In genomic region chr14:93890519-93891370, GRCm38 (mm10) we compare ENCODE assay signal across 8 mouse cellular contexts. TPM values are rescaled to one million over a fixed set of nuclear protein-coding genes. Genes with fewer than 3 reads are reported as not detected.
A peak's percentile ranks its signal among the peaks of the same experiment; 100 is the strongest.
DNase-seq lines count a peak whose midpoint lies in the region; ATAC-seq lines count a peak whose summit lies in the region.

Gene Pcdh9 (minus strand): TSS chr14:93890679.

- peak; percentile 99 for ATAC-seq in forebrain, embryonic 13.5 days
- peak; percentile 98 for ATAC-seq in heart, embryonic 16.5 days (replicated peaks; ENCODE audit: extremely low read depth, insufficient read depth, low FRiP score)
- ATAC-seq in liver, embryonic 12.5 days = peak; percentile 71
- peak; percentile 99 for ATAC-seq in neural tube, embryonic 14.5 days (ENCODE audit: low read depth)

- peak within 1 kb of the TSS; percentile 83 for H3K27ac ChIP-seq in forebrain, embryonic 13.5 days
- peak within 1 kb of the TSS; percentile 26; the same call in 1 of the 2 replicates for H3K27ac ChIP-seq in heart, embryonic 16.5 days (ENCODE audit: low read length)
- H3K27ac ChIP-seq in liver, embryonic 12.5 days = no peak within 1 kb of the TSS
- H3K27ac ChIP-seq in neural tube, embryonic 14.5 days (ENCODE audit: low read depth, low read length) = peak within 1 kb of the TSS; percentile 83

- H3K9me3 ChIP-seq in forebrain, embryonic 13.5 days (replicated peaks) = no peaks in the 10 kb centered on the region
- H3K9me3 ChIP-seq in heart, embryonic 16.5 days (replicated peaks; ENCODE audit: control insufficient read depth, low read length) = no peaks in the 10 kb centered on the region
- H3K9me3 ChIP-seq in liver, embryonic 12.5 days (replicated peaks) = no peaks in the 10 kb centered on the region
- H3K9me3 ChIP-seq in neural tube, embryonic 14.5 days (ENCODE audit: control insufficient read depth, low read length) = no peaks in the 10 kb centered on the region

- H3K4me3 ChIP-seq in forebrain, embryonic 13.5 days = peak within 1 kb of the TSS; percentile 61
- peak within 1 kb of the TSS; percentile 67 for H3K4me3 ChIP-seq in heart, embryonic 16.5 days (ENCODE audit: low read length)
- H3K4me3 ChIP-seq in liver, embryonic 12.5 days = peak within 1 kb of the TSS; percentile 41
- H3K4me3 ChIP-seq in neural tube, embryonic 14.5 days (ENCODE audit: low read depth, low read length) = peak within 1 kb of the TSS; percentile 44

- under 1% methylated on average over 50 of the region's 50 CpGs for WGBS in forebrain, embryonic 13.5 days
- under 1% methylated on average over 50 of the region's 50 CpGs for WGBS in heart, embryonic 16.5 days
- under 1% methylated on average over 50 of the region's 50 CpGs for WGBS in liver, embryonic 12.5 days (ENCODE audit: insufficient replicate concordance)
- WGBS in neural tube, embryonic 14.5 days = under 1% methylated on average over 50 of the region's 50 CpGs

- peak; percentile 25 to 65 for DNase-seq in spleen, postnatal 4 days (ENCODE audit: low spot score in 2 of 2)
- DNase-seq in spleen, postnatal 14 days (ENCODE audit: low spot score in 2 of 2) = no peak
- DNase-seq in kidney, postnatal 25 days = peak; percentile 59 to 78
- peak; percentile 27 for DNase-seq in thymus, postnatal 14 days

- H3K4me2 ChIP-seq in forebrain, embryonic 13.5 days = peak within 1 kb of the TSS; percentile 87
- H3K4me2 ChIP-seq in heart, embryonic 16.5 days (ENCODE audit: low read depth, low read length) = peak within 1 kb of the TSS; percentile 71
- H3K4me2 ChIP-seq in liver, embryonic 12.5 days = peak within 1 kb of the TSS; percentile 60
- H3K4me2 ChIP-seq in neural tube, embryonic 14.5 days (ENCODE audit: low read depth, low read length) = peak within 1 kb of the TSS; percentile 60

- H3K9ac ChIP-seq in forebrain, embryonic 13.5 days = peak within 1 kb of the TSS; percentile 73
- peak within 1 kb of the TSS; percentile 69 for H3K9ac ChIP-seq in heart, embryonic 16.5 days (ENCODE audit: low read length)
- H3K9ac ChIP-seq in liver, embryonic 12.5 days = no peak within 1 kb of the TSS
- peak within 1 kb of the TSS; percentile 64 for H3K9ac ChIP-seq in neural tube, embryonic 14.5 days (replicated peaks; ENCODE audit: low read depth, low read length)

- H3K27me3 ChIP-seq in forebrain, embryonic 13.5 days = no peaks in the 10 kb centered on the region
- no peaks in the 10 kb centered on the region for H3K27me3 ChIP-seq in heart, embryonic 16.5 days (ENCODE audit: control insufficient read depth, insufficient read depth, low read length)
- peaks cover 39% of the 10 kb centered on the region for H3K27me3 ChIP-seq in liver, embryonic 12.5 days (replicated peaks)
- no peaks in the 10 kb centered on the region for H3K27me3 ChIP-seq in neural tube, embryonic 14.5 days (ENCODE audit: control insufficient read depth, insufficient read depth, low read length)

- H3K36me3 ChIP-seq in forebrain, embryonic 13.5 days (ENCODE audit: poor library complexity, severe bottlenecking) = peaks cover 7% of the 10 kb centered on the region
- H3K36me3 ChIP-seq in heart, embryonic 16.5 days (ENCODE audit: control insufficient read depth, insufficient read depth) = no peaks in the 10 kb centered on the region
- H3K36me3 ChIP-seq in liver, embryonic 12.5 days = no peaks in the 10 kb centered on the region
- H3K36me3 ChIP-seq in neural tube, embryonic 14.5 days (ENCODE audit: control insufficient read depth, insufficient read depth, low read length) = no peaks in the 10 kb centered on the region

- H3K4me1 ChIP-seq in forebrain, embryonic 13.5 days = peaks cover 42% of the 10 kb centered on the region
- H3K4me1 ChIP-seq in heart, embryonic 16.5 days (ENCODE audit: control insufficient read depth, insufficient read depth, low read length) = 0 out of 2 replicates have a peak, but pooled peaks cover 2% of the 10 kb centered on the region
- no peaks in the 10 kb centered on the region for H3K4me1 ChIP-seq in liver, embryonic 12.5 days
- 0 out of 2 replicates have a peak, but pooled peaks cover 5% of the 10 kb centered on the region for H3K4me1 ChIP-seq in neural tube, embryonic 14.5 days (ENCODE audit: control insufficient read depth, insufficient read depth, low read length)

RNA-seq across cellular contexts. Expression of gene Pcdh9, which starts in this region (rescaled TPM):
- polyA plus RNA-seq in forebrain, embryonic 13.5 days (2015; fragmentation: Nextera tagmentation; extraction: Ambion mirVana) = 99.2 and 100 TPM in 2 replicates
- 6.3 and 8.0 TPM in 2 replicates for polyA plus RNA-seq in heart, embryonic 16.5 days (2015; fragmentation: Nextera tagmentation; extraction: Ambion mirVana)
- polyA plus RNA-seq in liver, embryonic 12.5 days (2016; fragmentation: Nextera tagmentation; extraction: Ambion mirVana) = 1.0 and 1.4 TPM in 2 replicates
- 180 and 194 TPM in 2 replicates for polyA plus RNA-seq in neural tube, embryonic 14.5 days (2014; fragmentation: Nextera tagmentation; extraction: Ambion mirVana)

Comparison
In these comparisons a context has a peak if more than half of its experiments do, and no peak if none do; other contexts are left out.
1. RNA of gene Pcdh9 (polyA plus RNA-seq): 180 to 194 TPM in neural tube, embryonic 14.5 days and 99.2 to 100 TPM in forebrain, embryonic 13.5 days; 6.3 to 8.0 TPM in heart, embryonic 16.5 days and 1.0 to 1.4 TPM in liver, embryonic 12.5 days; every median in the first group is over 10 times any median in the second.
2. DNase-seq: peak in spleen, postnatal 4 days (2 of 2), kidney, postnatal 25 days (2 of 2) and thymus, postnatal 14 days (single experiment); none in spleen, postnatal 14 days (0 of 2).
3. Peak in every context shown above with its lines, with median percentiles within 50 percentile points of each other: ATAC-seq, H3K4me2 ChIP-seq and H3K4me3 ChIP-seq.